Mouse (Mus musculus): Measurements from ENCODE around the gene Cyp2c65. TPM values are rescaled to one million over a fixed set of nuclear protein-coding genes. Genes with fewer than 3 reads are reported as not detected.
"Not testable (repeated sequence)": the region's sequence is repeated elsewhere in the genome, so short reads cannot be mapped to it uniquely, and the experiment has no call there.

Gene Cyp2c65
- not detected in 2 replicates for polyA plus RNA-seq (2014; fragmentation: Nextera tagmentation; extraction: Ambion mirVana)

GRCm38 (mm10) chr19:39060719-39061118 lies at the start of gene Cyp2c65:
TSS of gene Cyp2c65 (plus strand) at chr19:39061015.
- Histone ChIP-seq H3K27me3 (ENCODE audit: control insufficient read depth, insufficient read depth, low read length) (no peaks in the 10 kb centered on the region), H3K4me2 (no peak within 1 kb of the TSS), H3K9ac (ENCODE audit: low read depth, low read length) (no peak within 1 kb of the TSS), H3K36me3 (ENCODE audit: control insufficient read depth, insufficient read depth, low read length) (no peaks in the 10 kb centered on the region), H3K4me1 (ENCODE audit: control insufficient read depth, insufficient read depth, low read length) (no peaks in the 10 kb centered on the region), H3K4me3 (ENCODE audit: low read depth, low read length) (no peak within 1 kb of the TSS), H3K9me3 (replicated peaks; ENCODE audit: control insufficient read depth, low read length) (no peaks in the 10 kb centered on the region), H3K27ac (ENCODE audit: low read depth, low read length) (no peak within 1 kb of the TSS)
- 56% methylated on average over 2 of the region's 2 CpGs for WGBS (ENCODE audit: insufficient replicate concordance)
- no peak for ATAC-seq (replicated peaks; ENCODE audit: insufficient number of reproducible peaks, low FRiP score, low TSS enrichment)

- Histone ChIP-seq H3K4me3 (ENCODE audit: low read depth, low read length) (no peak overlapping the region), H3K9me3 (replicated peaks; ENCODE audit: control insufficient read depth, low read length) (no peaks in the 10 kb centered on the region), H3K4me2 (no peak overlapping the region), H3K27ac (ENCODE audit: low read depth, low read length) (no peak overlapping the region), H3K4me1 (ENCODE audit: control insufficient read depth, insufficient read depth, low read length) (no peaks in the 10 kb centered on the region), H3K27me3 (ENCODE audit: control insufficient read depth, insufficient read depth, low read length) (no peaks in the 10 kb centered on the region), H3K9ac (ENCODE audit: low read depth, low read length) (no peak overlapping the region), H3K36me3 (ENCODE audit: control insufficient read depth, insufficient read depth, low read length) (no peaks in the 10 kb centered on the region)
- 80% methylated on average over 1 of the region's 1 CpGs for WGBS (ENCODE audit: insufficient replicate concordance)
- no peak for ATAC-seq (replicated peaks; ENCODE audit: insufficient number of reproducible peaks, low FRiP score, low TSS enrichment)
Measured at GRCm38 (mm10) chr19:39057928-39058327, 2.9 kb upstream of the Cyp2c65 start.

- H3K9me3 ChIP-seq (replicated peaks; ENCODE audit: control insufficient read depth, low read length); H3K27ac ChIP-seq (ENCODE audit: low read depth, low read length); ATAC-seq (replicated peaks; ENCODE audit: insufficient number of reproducible peaks, low FRiP score, low TSS enrichment); H3K27me3 ChIP-seq (ENCODE audit: control insufficient read depth, insufficient read depth, low read length); H3K36me3 ChIP-seq (ENCODE audit: control insufficient read depth, insufficient read depth, low read length); H3K4me3 ChIP-seq (ENCODE audit: low read depth, low read length); H3K4me1 ChIP-seq (ENCODE audit: control insufficient read depth, insufficient read depth, low read length); H3K9ac ChIP-seq (ENCODE audit: low read depth, low read length); H3K4me2 ChIP-seq: not testable (repeated sequence)
- 80% methylated on average over 2 of the region's 2 CpGs for WGBS (ENCODE audit: insufficient replicate concordance)
Measured at GRCm38 (mm10) chr19:39098779-39099178, 38.0 kb downstream of the Cyp2c65 start.

GRCm38 (mm10) chr19:39113644-39114043 lies 52.8 kb downstream of the Cyp2c65 start, which contains the start of gene Cyp2c66:
TSS of gene Cyp2c66 (plus strand) at chr19:39113898.
- no peaks in the 10 kb centered on the region for H3K9me3 ChIP-seq (replicated peaks; ENCODE audit: control insufficient read depth, low read length)
- no peaks in the 10 kb centered on the region for H3K27me3 ChIP-seq (ENCODE audit: control insufficient read depth, insufficient read depth, low read length)
- no peaks in the 10 kb centered on the region for H3K4me1 ChIP-seq (ENCODE audit: control insufficient read depth, insufficient read depth, low read length)
- H3K4me3 ChIP-seq (ENCODE audit: low read depth, low read length), result no peak within 1 kb of the TSS
- no peak within 1 kb of the TSS for H3K9ac ChIP-seq (ENCODE audit: low read depth, low read length)
- 67% methylated on average over 1 of the region's 1 CpGs for WGBS (ENCODE audit: insufficient replicate concordance)
- no peaks in the 10 kb centered on the region for H3K36me3 ChIP-seq (ENCODE audit: control insufficient read depth, insufficient read depth, low read length)
- no peak within 1 kb of the TSS for H3K4me2 ChIP-seq
- no peak within 1 kb of the TSS for H3K27ac ChIP-seq (ENCODE audit: low read depth, low read length)
- no peak for ATAC-seq (replicated peaks; ENCODE audit: insufficient number of reproducible peaks, low FRiP score, low TSS enrichment)

Other genes with a start within 250 kb of the Cyp2c65 start
- 6.2 and 6.6 TPM in 2 replicates for gene Noc3l, start 241.8 kb upstream of the Cyp2c65 start, polyA plus RNA-seq (2014; fragmentation: Nextera tagmentation; extraction: Ambion mirVana)
- gene Tbc1d12, start 224.4 kb upstream of the Cyp2c65 start, polyA plus RNA-seq (2014; fragmentation: Nextera tagmentation; extraction: Ambion mirVana), result 2.0 and 2.2 TPM in 2 replicates
- gene Hells, start 130.1 kb upstream of the Cyp2c65 start, polyA plus RNA-seq (2014; fragmentation: Nextera tagmentation; extraction: Ambion mirVana), result 35.1 and 36.1 TPM in 2 replicates
- gene Cyp2c55, start 54.0 kb upstream of the Cyp2c65 start, polyA plus RNA-seq (2014; fragmentation: Nextera tagmentation; extraction: Ambion mirVana), result 0.07 TPM in 1 of 2 replicates, not detected in the other
- not detected in 2 replicates for gene Cyp2c66, start 52.9 kb downstream of the Cyp2c65 start, polyA plus RNA-seq (2014; fragmentation: Nextera tagmentation; extraction: Ambion mirVana)
- not detected in 2 replicates for gene Cyp2c29, start 208.4 kb downstream of the Cyp2c65 start, polyA plus RNA-seq (2014; fragmentation: Nextera tagmentation; extraction: Ambion mirVana)